Mouse (Mus musculus) forebrain, embryonic 10.5 days (tissue): ENCODE results near the gene Map2k5. TPM values are rescaled to one million over a fixed set of nuclear protein-coding genes. Genes with fewer than 3 reads are reported as not detected.
A peak's percentile ranks its signal among the peaks of the same experiment; 100 is the strongest.

Experiments
- DNase-seq: peaks from one replicate; pipeline ENCODE4 v3.0.0-alpha.2; 2017; ENCODE audit warnings: low spot score; ENCODE audit errors: extremely low spot score
- H3K27ac ChIP-seq: fragments of 300-500 bp; sonication (generic); 2 replicates; pipeline ENCODE4 v1.5.1; 2016; ENCODE audit warnings: mild to moderate bottlenecking
- H3K27me3 ChIP-seq: fragments of 300-500 bp; sonication (generic); 2 replicates; pipeline ENCODE4 v1.6.1; 2016; ENCODE audit warnings: mild to moderate bottlenecking; ENCODE audit not compliant: poor library complexity, severe bottlenecking
- H3K36me3 ChIP-seq: fragments of 300-500 bp; sonication (generic); replicated peaks from 2 replicates; pipeline ENCODE4 v1.6.1; 2016; ENCODE audit warnings: mild to moderate bottlenecking, moderate library complexity
- H3K4me1 ChIP-seq: fragments of 300-500 bp; sonication (generic); 2 replicates; pipeline ENCODE4 v1.6.1; 2016
- H3K4me3 ChIP-seq: fragments of 300-500 bp; sonication (generic); 2 replicates; pipeline ENCODE4 v1.5.1; 2016; ENCODE audit warnings: mild to moderate bottlenecking, moderate library complexity
- H3K9me3 ChIP-seq: fragments of 300-500 bp; sonication (generic); 2 replicates; pipeline ENCODE4 v1.6.1; 2016; ENCODE audit warnings: mild to moderate bottlenecking, moderate library complexity
- WGBS: fragments of 180-500 bp; shearing (Covaris S2); methylation state at CpG from one replicate; pipeline ENCODE4 v1.1.7; 2016; 5-methylcytosine and 5-hydroxymethylcytosine counted together
- polyA plus RNA-seq: library from polyadenylated mRNA; unstranded; fragments of >200 nt; fragmentation: Nextera tagmentation; extraction: Ambion mirVana; gene quantifications from 2 replicates; pipeline ENCODE4 v1.2.1, GENCODE M21; 2016

The Map2k5 gene
- polyA plus RNA-seq, 1 experiment from 2014 or later: 33.8 TPM

- under 1% methylated on average over 73 of the region's 73 CpGs for WGBS
- Histone ChIP-seq H3K27me3 (peaks cover 100% of the 10 kb centered on the region), H3K9me3 (no peaks in the 10 kb centered on the region), H3K36me3 (no peaks in the 10 kb centered on the region), H3K4me3 (peak overlapping the region; percentile 37), H3K4me1 (peaks cover 82% of the 10 kb centered on the region), H3K27ac (no peak overlapping the region; the same call in 1 of the 2 replicates)
- no peak for DNase-seq
Observed at GRCm38 (mm10) chr9:63145249-63146125, 232.2 kb downstream of the Map2k5 start.

- Histone ChIP-seq H3K4me3 (peak overlapping the region; percentile 37), H3K36me3 (no peaks in the 10 kb centered on the region), H3K9me3 (no peaks in the 10 kb centered on the region), H3K4me1 (peaks cover 84% of the 10 kb centered on the region), H3K27me3 (peaks cover 100% of the 10 kb centered on the region), H3K27ac (0 out of 2 replicates have a peak overlapping the region, but pooled peaks have one; percentile 20)
- under 1% methylated on average over 80 of the region's 80 CpGs for WGBS
- DNase-seq: no peak
Observed at GRCm38 (mm10) chr9:63144502-63145248, 233.0 kb downstream of the Map2k5 start.

GRCm38 (mm10) chr9:63143641-63144501 is 233.8 kb downstream of the Map2k5 start:
- H3K9me3 ChIP-seq: no peaks in the 10 kb centered on the region
- H3K4me1 ChIP-seq: peaks cover 83% of the 10 kb centered on the region
- peak overlapping the region; percentile 22 for H3K4me3 ChIP-seq
- DNase-seq: no peak
- peaks cover 100% of the 10 kb centered on the region for H3K27me3 ChIP-seq
- WGBS: under 1% methylated on average over 47 of the region's 47 CpGs
- no peaks in the 10 kb centered on the region for H3K36me3 ChIP-seq
- H3K27ac ChIP-seq: 0 out of 2 replicates have a peak overlapping the region, but pooled peaks have one; percentile 20

GRCm38 (mm10) chr9:63143227-63143626 is 234.5 kb downstream of the Map2k5 start:
- H3K36me3 ChIP-seq: no peaks in the 10 kb centered on the region
- peak overlapping the region; percentile 22; the same call in 1 of the 2 replicates for H3K4me3 ChIP-seq
- H3K4me1 ChIP-seq: peaks cover 83% of the 10 kb centered on the region
- no peaks in the 10 kb centered on the region for H3K9me3 ChIP-seq
- peaks cover 100% of the 10 kb centered on the region for H3K27me3 ChIP-seq
- no peak for DNase-seq
- under 1% methylated on average over 25 of the region's 25 CpGs for WGBS
- no peak overlapping the region for H3K27ac ChIP-seq

- H3K4me3 ChIP-seq: peak overlapping the region; percentile 21
- H3K27me3 ChIP-seq: peaks cover 100% of the 10 kb centered on the region
- no peaks in the 10 kb centered on the region for H3K9me3 ChIP-seq
- DNase-seq: no peak
- H3K27ac ChIP-seq: no peak overlapping the region
- H3K4me1 ChIP-seq: peaks cover 84% of the 10 kb centered on the region
- WGBS: under 1% methylated on average over 42 of the region's 42 CpGs
- no peaks in the 10 kb centered on the region for H3K36me3 ChIP-seq
Observed at GRCm38 (mm10) chr9:63142335-63143036, 235.2 kb downstream of the Map2k5 start.

GRCm38 (mm10) chr9:63141641-63142334 is 235.9 kb downstream of the Map2k5 start:
- H3K4me1 ChIP-seq: peaks cover 84% of the 10 kb centered on the region
- peak overlapping the region; percentile 21 for H3K4me3 ChIP-seq
- DNase-seq: no peak
- H3K27ac ChIP-seq: no peak overlapping the region
- no peaks in the 10 kb centered on the region for H3K36me3 ChIP-seq
- H3K27me3 ChIP-seq: peaks cover 100% of the 10 kb centered on the region
- WGBS: 1% methylated on average over 24 of the region's 24 CpGs
- H3K9me3 ChIP-seq: no peaks in the 10 kb centered on the region

- no peaks in the 10 kb centered on the region for H3K9me3 ChIP-seq
- H3K4me1 ChIP-seq: peaks cover 81% of the 10 kb centered on the region
- DNase-seq: no peak
- no peak overlapping the region for H3K27ac ChIP-seq
- H3K4me3 ChIP-seq: no peak overlapping the region
- 1% methylated on average over 9 of the region's 9 CpGs for WGBS
- H3K27me3 ChIP-seq: peaks cover 100% of the 10 kb centered on the region
- H3K36me3 ChIP-seq: no peaks in the 10 kb centered on the region
Observed at GRCm38 (mm10) chr9:63140211-63140610, 237.5 kb downstream of the Map2k5 start.

- Histone ChIP-seq H3K9me3 (no peaks in the 10 kb centered on the region), H3K36me3 (no peaks in the 10 kb centered on the region), H3K27me3 (peaks cover 100% of the 10 kb centered on the region), H3K4me3 (no peak overlapping the region), H3K27ac (no peak overlapping the region), H3K4me1 (peaks cover 80% of the 10 kb centered on the region)
- DNase-seq: no peak
- 2% methylated on average over 17 of the region's 17 CpGs for WGBS
Observed at GRCm38 (mm10) chr9:63139661-63140060, 238.0 kb downstream of the Map2k5 start.

GRCm38 (mm10) chr9:63138481-63138967 is 239.2 kb downstream of the Map2k5 start:
- Histone ChIP-seq H3K36me3 (no peaks in the 10 kb centered on the region), H3K27ac (no peak overlapping the region), H3K9me3 (no peaks in the 10 kb centered on the region), H3K27me3 (peaks cover 100% of the 10 kb centered on the region), H3K4me1 (peaks cover 79% of the 10 kb centered on the region), H3K4me3 (peak overlapping the region; percentile 35)
- DNase-seq: peak; percentile 64
- WGBS: under 1% methylated on average over 31 of the region's 31 CpGs

GRCm38 (mm10) chr9:63137615-63137915 is 240.1 kb downstream of the Map2k5 start:
- 2% methylated on average over 6 of the region's 6 CpGs for WGBS
- 0 out of 2 replicates have a peak overlapping the region, but pooled peaks have one; percentile 1 for H3K4me3 ChIP-seq
- no peaks in the 10 kb centered on the region for H3K36me3 ChIP-seq
- H3K27ac ChIP-seq: no peak overlapping the region
- H3K4me1 ChIP-seq: peaks cover 72% of the 10 kb centered on the region
- peaks cover 93% of the 10 kb centered on the region for H3K27me3 ChIP-seq
- no peaks in the 10 kb centered on the region for H3K9me3 ChIP-seq
- DNase-seq: no peak
